Mouse (Mus musculus) heart, adult 10 weeks (tissue): Measurements from ENCODE around the gene Gm9944. TPM values are rescaled to one million over a fixed set of nuclear protein-coding genes. Genes with fewer than 3 reads are reported as not detected.

Source experiments
- polyA plus RNA-seq: library from polyadenylated mRNA; stranded (reverse); fragments of 350-450 nt; fragmentation: Illumina TruSeq; extraction: RNeasy Lipid Tissue Mini Kit (QIAGEN cat#74804); gene quantifications from one replicate; pipeline ENCODE4 v1.2.3, GENCODE M21; 2014; ENCODE audit warnings: low read depth, low replicate concordance

The Gm9944 gene
- not detected for polyA plus RNA-seq

DNA sequence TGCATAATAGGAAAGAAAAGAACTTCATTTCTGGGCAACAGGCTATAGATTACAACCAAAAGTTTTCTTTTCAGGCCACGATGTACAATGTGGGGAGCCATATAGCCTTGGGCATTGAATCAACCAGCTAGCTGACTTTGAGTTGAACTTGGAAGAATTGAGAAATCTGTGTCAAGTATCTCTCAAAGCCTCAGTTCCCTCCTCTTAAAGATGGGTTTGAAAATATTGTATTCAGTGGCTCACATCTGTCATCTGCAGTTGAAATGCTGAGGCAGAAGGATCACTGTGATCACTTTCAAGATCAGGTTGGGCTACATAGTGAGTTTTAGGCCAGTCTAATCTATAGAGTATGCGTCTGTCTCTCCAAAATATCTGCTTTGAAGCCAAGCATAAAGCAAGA is at the start of gene Gm9944:
Gm9944 (minus strand) TSS at position 101 of the 400 bp plus-strand sequence.

GRCm38 (mm10) chr4:144463656-144464055 is 10.5 kb upstream of the Gm9944 start, which contains the start of gene Aadacl3:
TSS of gene Aadacl3 (minus strand) at chr4:144463756.

DNA sequence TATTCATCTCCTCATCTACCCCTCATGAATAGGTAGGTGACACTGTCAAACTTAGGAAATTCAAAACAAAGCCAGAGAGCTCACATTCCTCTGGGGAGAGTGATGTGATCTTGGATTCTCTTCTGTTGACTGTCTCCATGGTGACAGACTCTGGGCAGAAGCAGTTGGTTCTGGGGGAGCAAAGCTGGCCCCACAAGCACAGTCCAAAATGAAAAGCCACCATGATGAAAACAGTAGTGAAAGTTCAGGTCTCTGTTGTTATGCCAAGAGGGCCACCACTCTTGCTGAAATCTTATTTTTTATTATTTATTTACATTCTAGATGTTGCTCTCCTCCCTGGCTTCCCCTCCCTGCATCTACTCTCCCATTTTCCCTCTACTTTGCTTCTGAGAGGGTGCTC is 14.4 kb downstream of the Gm9944 start, which contains the start of gene 1700012P22Rik:
1700012P22Rik (minus strand) TSS at position 101 of the 400 bp plus-strand sequence.

DNA sequence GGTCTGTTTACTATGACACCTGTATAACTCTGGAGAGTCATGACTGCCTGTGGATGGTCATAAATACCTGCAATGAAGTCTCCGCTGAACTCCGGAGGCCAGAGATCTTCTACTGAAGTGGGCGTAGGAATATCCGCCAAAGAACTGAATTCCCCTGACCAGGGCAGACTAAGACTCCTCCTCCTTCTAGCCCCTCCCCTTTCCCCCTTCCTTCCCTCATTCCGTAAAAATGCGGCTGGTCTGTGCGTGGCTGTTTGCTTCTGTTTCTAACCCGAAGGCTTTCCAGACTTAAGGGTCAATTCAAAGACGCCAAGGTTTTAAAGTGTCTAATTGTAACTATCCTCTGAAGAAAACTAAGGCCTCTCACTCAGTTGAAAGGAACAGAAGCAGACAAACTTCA is 44.8 kb downstream of the Gm9944 start, which contains the start of gene Pramef12:
Pramef12 (minus strand) TSS at position 175 of the 400 bp plus-strand sequence.

Other genes starting within 250 kb of the Gm9944 start
- not detected for gene C87977, start 240.0 kb downstream of the Gm9944 start, polyA plus RNA-seq
- gene Pramel5, start 172.8 kb downstream of the Gm9944 start, polyA plus RNA-seq = not detected
- gene Gm13128, start 123.1 kb downstream of the Gm9944 start, polyA plus RNA-seq = not detected
- not detected for gene Gm13119, start 95.4 kb downstream of the Gm9944 start, polyA plus RNA-seq
- gene Pramef20, start 75.4 kb downstream of the Gm9944 start, polyA plus RNA-seq = not detected
- gene Pramef12, start 44.9 kb downstream of the Gm9944 start, polyA plus RNA-seq = not detected
- gene 1700012P22Rik, start 14.5 kb downstream of the Gm9944 start, polyA plus RNA-seq = not detected
- not detected for gene Aadacl3, start 10.4 kb upstream of the Gm9944 start, polyA plus RNA-seq
- not detected for gene 9430007A20Rik, start 66.5 kb upstream of the Gm9944 start, polyA plus RNA-seq
- not detected for gene Gm13124, start 111.8 kb upstream of the Gm9944 start, polyA plus RNA-seq
- gene Aadacl4, start 160.4 kb upstream of the Gm9944 start, polyA plus RNA-seq = not detected
- not detected for gene Gm436, start 233.1 kb upstream of the Gm9944 start, polyA plus RNA-seq